Mouse (Mus musculus): ENCODE data around the gene Negr1.

Negr1 gene

GRCm38 (mm10) chr3:156903925-156904576 is 342.5 kb downstream of the Negr1 start:
- DNase-seq (ENCODE audit: low read depth), result no peak

DNA sequence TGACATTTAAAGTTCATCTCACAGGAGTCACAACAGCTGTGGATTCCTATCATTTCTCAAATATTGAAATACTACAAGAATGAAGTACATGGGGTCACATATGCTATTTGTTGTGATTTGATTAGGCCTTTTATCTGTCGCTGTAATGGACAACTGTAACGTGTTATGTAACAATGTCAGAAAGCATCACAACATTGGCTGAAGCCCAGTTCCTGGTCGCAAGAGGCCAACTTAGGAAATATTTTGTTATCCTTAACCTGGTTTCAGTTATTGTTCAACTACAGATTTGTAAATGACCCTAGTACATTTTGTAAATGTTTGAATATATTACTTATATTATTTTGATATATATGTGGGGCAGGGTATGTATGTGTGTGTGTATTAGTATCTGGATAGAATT is 351.2 kb downstream of the Negr1 start:
- no peak for DNase-seq (ENCODE audit: low read depth)

- no peak for DNase-seq (ENCODE audit: low read depth)
These were observed 359.8 kb downstream of the Negr1 start for GRCm38 (mm10) chr3:156921369-156921768.

DNA sequence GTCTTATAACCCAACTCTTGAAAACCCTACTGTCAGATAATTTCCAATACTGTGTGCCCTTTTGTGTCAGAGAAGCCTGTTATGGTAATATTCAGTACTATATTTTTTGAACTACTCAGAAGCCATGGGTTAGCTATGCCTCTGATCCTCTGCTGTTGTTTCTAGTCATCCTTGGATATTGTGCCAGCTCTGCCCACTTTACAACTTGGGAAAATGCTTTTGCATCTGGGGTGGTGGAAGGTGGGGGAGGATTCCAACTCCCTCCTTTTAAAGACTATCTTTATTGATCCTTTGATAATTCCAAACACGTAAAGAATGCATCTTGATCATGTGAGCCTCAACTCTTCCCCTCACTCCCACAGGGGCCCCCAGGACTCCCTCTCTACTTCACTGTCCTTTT is 361.6 kb downstream of the Negr1 start:
- no peak for DNase-seq (ENCODE audit: low read depth)

DNA sequence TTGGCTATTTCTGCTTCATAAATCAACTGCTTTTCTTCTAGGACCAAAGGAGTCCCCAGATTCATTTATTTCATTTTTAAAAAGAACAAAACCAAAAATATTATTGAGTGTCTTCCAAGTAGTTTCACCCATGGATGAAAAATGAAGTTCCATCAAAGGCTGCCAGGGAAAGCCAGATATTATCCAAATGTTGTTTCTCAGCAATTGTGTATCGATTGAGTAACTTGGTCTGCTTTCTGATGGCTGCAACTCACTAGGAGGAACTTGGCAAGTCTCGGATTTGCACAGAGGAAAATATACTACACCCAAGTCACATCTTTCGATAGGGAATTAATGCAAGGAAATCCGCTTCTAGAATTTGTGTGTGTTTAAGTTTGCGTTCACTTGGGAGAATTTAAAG is 363.5 kb downstream of the Negr1 start:
- DNase-seq (ENCODE audit: low read depth), result no peak

DNA sequence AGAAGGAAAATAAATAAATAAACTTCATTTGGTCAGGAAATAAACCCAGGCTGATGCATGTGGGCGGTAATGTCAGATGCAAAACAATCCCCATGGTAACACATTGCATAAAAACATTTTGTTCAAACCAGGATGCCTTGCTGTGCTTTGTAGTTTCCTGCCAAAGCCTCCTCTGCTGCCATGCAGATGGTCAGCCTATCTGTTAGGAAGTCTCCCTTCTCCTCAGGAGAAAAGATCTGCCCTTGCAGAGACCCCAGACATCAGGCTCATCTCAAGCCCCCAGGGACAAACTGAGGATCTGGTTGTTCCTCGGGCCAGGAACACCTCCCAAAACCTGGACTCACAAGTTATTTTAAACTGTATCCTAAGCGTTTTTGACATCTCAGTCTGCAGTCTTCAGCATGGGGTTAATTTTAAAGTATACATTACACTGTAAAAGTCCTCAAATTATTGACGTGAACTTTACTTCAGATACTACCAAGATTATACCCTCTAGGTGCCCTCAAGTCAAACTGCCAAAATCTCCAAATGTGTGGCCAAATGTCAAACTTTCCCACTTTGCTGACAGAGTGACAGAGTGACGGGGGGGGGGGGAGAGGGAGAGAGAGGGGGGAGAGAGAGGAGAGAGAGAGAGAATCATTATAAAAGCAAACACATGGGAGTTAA is 366.9 kb downstream of the Negr1 start:
- no peak for DNase-seq (ENCODE audit: low read depth)

DNA sequence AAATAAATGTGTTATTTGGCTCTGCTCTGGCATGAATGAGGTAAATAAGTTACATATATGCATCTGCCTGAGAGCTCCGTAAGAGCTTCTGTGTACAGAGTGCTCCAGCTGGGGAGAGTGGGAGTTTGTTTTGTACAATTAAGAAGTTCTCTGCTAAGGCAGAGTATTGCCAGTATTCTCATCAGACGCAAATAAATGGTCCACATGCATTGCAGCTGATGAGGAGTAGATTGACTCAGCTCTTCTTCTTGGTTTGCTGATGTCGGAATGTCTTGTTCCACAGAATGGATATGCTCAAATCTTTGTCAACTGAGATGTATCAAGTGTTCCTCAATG is 367.4 kb downstream of the Negr1 start:
- no peak for DNase-seq (ENCODE audit: low read depth)

DNA sequence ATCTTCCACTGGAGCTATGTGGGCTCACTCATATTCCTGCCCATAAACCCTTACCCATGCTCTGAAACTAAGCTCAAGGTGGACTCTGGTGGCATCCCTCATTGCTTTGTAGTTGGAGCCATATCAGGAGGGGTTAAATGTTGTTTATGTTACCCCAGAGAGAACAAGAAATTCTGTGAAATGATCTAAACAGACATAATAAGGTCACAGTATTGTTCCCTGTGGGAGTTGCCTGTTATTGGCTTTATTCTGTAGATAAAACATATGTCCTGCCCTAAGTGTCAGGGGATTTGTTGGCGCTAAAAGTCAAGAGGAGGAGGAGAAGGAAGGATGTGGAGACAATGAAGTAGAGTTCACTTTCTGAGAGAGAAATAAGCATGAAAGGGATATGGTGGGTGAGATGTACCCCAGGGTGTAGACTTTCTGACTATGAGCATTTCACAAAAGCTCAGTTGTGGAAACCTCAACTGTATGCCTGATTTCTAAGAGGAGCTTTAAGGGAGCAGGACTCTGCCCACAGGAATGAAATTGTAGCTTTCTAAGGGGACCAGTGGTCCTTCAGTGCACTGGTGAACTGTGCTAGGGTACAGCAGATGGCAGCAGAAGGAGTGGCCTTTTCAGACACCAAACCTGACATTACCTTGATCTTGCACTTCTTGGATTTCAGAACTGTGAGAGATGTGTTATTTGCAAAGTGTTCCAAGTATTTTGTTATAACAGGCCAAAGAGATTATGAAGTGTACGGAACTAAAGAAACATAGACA is 368.3 kb downstream of the Negr1 start:
- no peak for DNase-seq (ENCODE audit: low read depth)

DNA sequence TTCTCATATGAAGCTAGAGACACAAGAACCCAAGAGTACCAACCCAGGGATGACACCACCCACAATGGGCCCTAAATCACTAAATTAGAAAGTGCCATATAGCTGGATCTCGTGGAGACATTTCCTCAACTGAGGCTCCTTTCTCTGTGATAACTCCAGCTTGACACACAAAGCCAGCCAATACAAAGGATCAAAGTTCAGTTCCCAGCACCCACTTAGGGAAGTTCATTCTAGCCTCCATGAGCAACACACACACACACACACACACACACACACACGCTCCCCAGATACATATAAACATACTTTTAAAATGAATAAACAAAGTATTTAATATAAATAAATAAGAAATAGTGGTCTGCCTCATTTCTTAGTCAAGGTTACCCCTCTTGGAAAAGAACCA is 369.4 kb downstream of the Negr1 start:
- no peak for DNase-seq (ENCODE audit: low read depth)

- DNase-seq (ENCODE audit: low read depth), result no peak
These were observed 369.9 kb downstream of the Negr1 start for GRCm38 (mm10) chr3:156931540-156931939.

GRCm38 (mm10) chr3:156934778-156935290 is 373.2 kb downstream of the Negr1 start:
- no peak for DNase-seq (ENCODE audit: low read depth)

DNA sequence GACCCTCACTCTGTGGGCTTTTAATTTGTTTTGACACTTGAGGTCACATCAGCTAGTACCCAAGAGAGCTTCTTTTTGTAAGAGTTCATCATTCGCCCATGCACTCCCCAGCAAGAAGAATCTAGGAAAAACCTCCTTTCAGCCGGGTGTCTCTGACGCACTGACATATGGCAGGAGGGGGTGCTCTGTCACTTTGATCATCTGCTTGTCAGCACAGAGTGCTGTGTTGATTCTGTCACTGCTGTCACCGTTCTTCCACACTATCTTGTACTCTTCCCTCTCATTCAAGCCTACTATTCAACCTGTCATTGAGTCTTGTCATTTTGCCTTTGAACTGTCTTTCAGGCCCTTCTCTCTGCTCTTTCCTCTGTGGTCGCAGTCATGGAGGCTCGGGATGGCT is 385.8 kb downstream of the Negr1 start:
- no peak for DNase-seq (ENCODE audit: low read depth)

- no peak for DNase-seq (ENCODE audit: low read depth)
These were observed 391.4 kb downstream of the Negr1 start for GRCm38 (mm10) chr3:156952970-156953369.

DNA sequence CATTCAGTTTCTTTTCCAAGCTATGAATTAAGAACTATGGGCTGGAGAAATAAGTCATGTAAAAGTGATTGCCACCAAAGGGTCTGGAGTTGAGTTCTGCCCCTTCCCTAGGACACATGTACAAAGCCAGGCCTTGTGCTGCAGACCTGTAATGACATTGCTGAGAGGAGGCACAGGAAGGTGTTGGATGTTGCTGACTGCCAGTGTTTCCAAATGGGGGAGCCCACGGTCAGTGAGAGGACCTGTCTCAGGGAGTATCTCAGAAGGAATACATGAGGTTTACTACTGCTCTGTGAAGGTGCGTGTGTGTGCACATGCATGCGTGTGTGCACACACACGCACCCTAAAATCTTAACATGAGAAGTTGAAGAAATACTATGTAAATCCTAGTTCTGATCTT is 393.5 kb downstream of the Negr1 start:
- DNase-seq (ENCODE audit: low read depth), result no peak

- no peak for DNase-seq (ENCODE audit: low read depth)
These were observed 397.0 kb downstream of the Negr1 start for GRCm38 (mm10) chr3:156958640-156959039.

GRCm38 (mm10) chr3:156968764-156969163 is 407.2 kb downstream of the Negr1 start:
- DNase-seq (ENCODE audit: low read depth), result no peak

DNA sequence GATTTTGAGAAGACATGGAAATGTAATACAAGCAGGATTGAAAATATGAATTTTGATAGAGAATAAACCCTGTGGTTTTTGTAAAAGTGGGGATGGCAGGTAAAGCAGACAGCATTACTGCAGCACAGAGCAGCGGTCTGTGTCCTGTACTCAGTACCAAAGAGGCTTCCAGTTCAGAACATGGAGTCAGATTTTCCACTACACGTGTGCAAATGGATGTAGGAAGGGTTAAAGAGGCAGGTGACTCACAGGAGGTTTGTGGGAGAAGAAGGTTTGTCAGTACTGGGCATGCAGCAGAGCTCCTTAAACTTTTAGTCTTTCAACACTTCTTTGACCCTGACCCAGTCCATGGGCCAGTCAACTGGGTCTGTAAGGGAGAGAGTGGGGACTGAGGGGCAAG is 409.5 kb downstream of the Negr1 start:
- no peak for DNase-seq (ENCODE audit: low read depth)

- no peak for DNase-seq (ENCODE audit: low read depth)
These were observed 415.2 kb downstream of the Negr1 start for GRCm38 (mm10) chr3:156976816-156977215.

GRCm38 (mm10) chr3:156980042-156980716 is 418.6 kb downstream of the Negr1 start:
- DNase-seq (ENCODE audit: low read depth), result no peak

DNA sequence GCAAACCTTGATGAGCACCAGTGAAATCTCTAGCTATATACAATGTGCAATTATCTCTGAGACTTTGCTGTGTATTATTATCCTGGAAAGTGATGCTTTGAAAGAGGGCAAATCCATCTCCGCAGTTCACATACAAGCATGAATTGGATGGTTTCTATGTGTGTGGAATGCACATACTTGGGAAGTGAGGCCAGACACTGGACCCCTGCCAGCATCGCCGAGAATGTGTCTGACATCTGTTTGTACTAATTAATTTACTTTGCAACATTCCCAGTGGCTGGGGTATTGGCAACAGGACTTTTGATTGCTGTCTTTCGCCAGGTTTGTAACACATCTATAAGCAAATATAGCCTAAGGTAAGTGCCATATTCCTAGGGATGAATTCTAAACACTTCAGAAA is 420.5 kb downstream of the Negr1 start:
- no peak for DNase-seq (ENCODE audit: low read depth)

- no peak for DNase-seq (ENCODE audit: low read depth)
These were observed 425.5 kb downstream of the Negr1 start for GRCm38 (mm10) chr3:156987113-156987512.

- no peak for DNase-seq (ENCODE audit: low read depth)
These were observed 430.6 kb downstream of the Negr1 start for GRCm38 (mm10) chr3:156992171-156992570.

GRCm38 (mm10) chr3:156992811-156993210 is 431.2 kb downstream of the Negr1 start:
- no peak for DNase-seq (ENCODE audit: low read depth)
